Mouse (Mus musculus): ENCODE measurements around the gene Fam172a. TPM values are rescaled to one million over a fixed set of nuclear protein-coding genes. Genes with fewer than 3 reads are reported as not detected.
"Not testable (repeated sequence)": the region's sequence is repeated elsewhere in the genome, so short reads cannot be mapped to it uniquely, and the experiment has no call there.

Gene Fam172a
- polyA plus RNA-seq (2014; fragmentation: Nextera tagmentation; extraction: Ambion mirVana): 18.8 and 22.1 TPM in 2 replicates

DNA sequence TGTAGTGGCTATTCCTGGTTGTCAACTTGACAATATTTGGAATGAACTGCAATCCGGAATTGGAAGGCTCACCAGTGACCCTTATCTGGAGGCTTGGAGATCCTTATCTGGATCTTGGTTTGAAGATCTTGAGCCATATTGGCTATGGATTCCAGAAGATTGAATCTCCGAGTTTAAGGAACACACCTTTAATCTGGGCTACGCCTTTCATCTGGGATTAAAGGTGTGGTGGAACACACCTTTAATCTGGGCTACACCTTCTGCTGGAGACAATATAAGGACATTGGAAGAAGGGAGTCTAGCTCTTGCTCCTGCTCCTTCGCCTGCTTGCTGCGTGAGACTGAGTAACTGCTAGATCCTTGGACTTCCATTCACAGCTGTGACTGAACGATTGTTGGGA is at the start of gene Fam172a:
TSS of gene Fam172a (plus strand) at position 301 of the 400 bp plus-strand sequence.
- not testable (repeated sequence) for ATAC-seq (replicated peaks; ENCODE audit: insufficient number of reproducible peaks, low FRiP score, low TSS enrichment); H3K4me1 ChIP-seq (ENCODE audit: control insufficient read depth, insufficient read depth, low read length); H3K27me3 ChIP-seq (ENCODE audit: control insufficient read depth, insufficient read depth, low read length); H3K36me3 ChIP-seq (ENCODE audit: control insufficient read depth, insufficient read depth, low read length); H3K4me2 ChIP-seq; H3K9ac ChIP-seq (ENCODE audit: low read depth, low read length); H3K9me3 ChIP-seq (replicated peaks; ENCODE audit: control insufficient read depth, low read length); H3K4me3 ChIP-seq (ENCODE audit: low read depth, low read length); H3K27ac ChIP-seq (ENCODE audit: low read depth, low read length)
- no CpG with 5 or more reads among the region's 6 CpGs for WGBS (ENCODE audit: insufficient replicate concordance)

GRCm38 (mm10) chr13:77688651-77689050 is 13.2 kb upstream of the Fam172a start:
- Histone ChIP-seq H3K4me2 (no peak overlapping the region), H3K36me3 (ENCODE audit: control insufficient read depth, insufficient read depth, low read length) (no peaks in the 10 kb centered on the region), H3K4me3 (ENCODE audit: low read depth, low read length) (no peak overlapping the region), H3K27me3 (ENCODE audit: control insufficient read depth, insufficient read depth, low read length) (no peaks in the 10 kb centered on the region), H3K9ac (ENCODE audit: low read depth, low read length) (no peak overlapping the region), H3K27ac (ENCODE audit: low read depth, low read length) (no peak overlapping the region), H3K9me3 (replicated peaks; ENCODE audit: control insufficient read depth, low read length) (no peaks in the 10 kb centered on the region), H3K4me1 (ENCODE audit: control insufficient read depth, insufficient read depth, low read length) (no peaks in the 10 kb centered on the region)
- no peak for ATAC-seq (replicated peaks; ENCODE audit: insufficient number of reproducible peaks, low FRiP score, low TSS enrichment)
- 21% methylated on average over 2 of the region's 2 CpGs for WGBS (ENCODE audit: insufficient replicate concordance)

DNA sequence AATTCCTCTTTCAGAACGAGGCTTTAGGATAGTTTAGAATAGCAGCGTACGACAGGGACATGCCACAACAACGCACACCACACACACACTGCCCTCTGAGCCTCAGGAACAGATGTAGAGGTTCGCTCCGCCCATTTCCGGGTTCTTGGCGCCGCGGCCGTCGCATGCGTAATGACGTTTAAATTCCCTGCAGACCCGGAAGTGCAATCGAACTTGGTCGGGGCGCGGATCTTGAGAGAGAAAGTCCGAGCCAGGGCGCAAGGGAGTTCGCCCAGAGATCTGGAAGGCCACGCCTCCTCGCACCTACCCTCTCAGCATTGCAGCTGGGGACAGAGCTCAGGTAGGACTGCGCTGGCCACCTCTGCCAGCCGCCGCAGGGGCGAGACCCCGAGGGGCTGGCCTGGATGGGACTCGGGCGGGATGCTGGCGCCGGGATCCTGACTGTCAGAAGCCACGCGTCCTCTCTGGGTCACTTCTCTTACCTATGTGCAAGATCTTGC is 6.7 kb downstream of the Fam172a start:
- Histone ChIP-seq H3K27me3 (ENCODE audit: control insufficient read depth, insufficient read depth, low read length) (no peaks in the 10 kb centered on the region), H3K4me3 (ENCODE audit: low read depth, low read length) (peak overlapping the region; percentile 89), H3K27ac (ENCODE audit: low read depth, low read length) (no peak overlapping the region), H3K9me3 (replicated peaks; ENCODE audit: control insufficient read depth, low read length) (no peaks in the 10 kb centered on the region), H3K4me2 (peak overlapping the region; percentile 65), H3K9ac (ENCODE audit: low read depth, low read length) (peak overlapping the region; percentile 88), H3K36me3 (ENCODE audit: control insufficient read depth, insufficient read depth, low read length) (no peaks in the 10 kb centered on the region), H3K4me1 (ENCODE audit: control insufficient read depth, insufficient read depth, low read length) (peaks cover 9% of the 10 kb centered on the region)
- 0% methylated on average over 35 of the region's 35 CpGs for whole genome bisulfite sequencing (ENCODE audit: insufficient replicate concordance)
- ATAC-seq (replicated peaks; ENCODE audit: insufficient number of reproducible peaks, low FRiP score, low TSS enrichment): peak; percentile 95

- H3K9ac ChIP-seq (ENCODE audit: low read depth, low read length): no peak overlapping the region
- WGBS (ENCODE audit: insufficient replicate concordance): 90% methylated on average over 2 of the region's 2 CpGs
- H3K4me2 ChIP-seq: no peak overlapping the region
- no peak overlapping the region for H3K4me3 ChIP-seq (ENCODE audit: low read depth, low read length)
- no peak overlapping the region for H3K27ac ChIP-seq (ENCODE audit: low read depth, low read length)
- H3K27me3 ChIP-seq (ENCODE audit: control insufficient read depth, insufficient read depth, low read length): no peaks in the 10 kb centered on the region
- H3K4me1 ChIP-seq (ENCODE audit: control insufficient read depth, insufficient read depth, low read length): no peaks in the 10 kb centered on the region
- ATAC-seq (replicated peaks; ENCODE audit: insufficient number of reproducible peaks, low FRiP score, low TSS enrichment): no peak
- H3K9me3 ChIP-seq (replicated peaks; ENCODE audit: control insufficient read depth, low read length): no peaks in the 10 kb centered on the region
- no peaks in the 10 kb centered on the region for H3K36me3 ChIP-seq (ENCODE audit: control insufficient read depth, insufficient read depth, low read length)
Observed at GRCm38 (mm10) chr13:77717499-77717898, 15.7 kb downstream of the Fam172a start.

DNA sequence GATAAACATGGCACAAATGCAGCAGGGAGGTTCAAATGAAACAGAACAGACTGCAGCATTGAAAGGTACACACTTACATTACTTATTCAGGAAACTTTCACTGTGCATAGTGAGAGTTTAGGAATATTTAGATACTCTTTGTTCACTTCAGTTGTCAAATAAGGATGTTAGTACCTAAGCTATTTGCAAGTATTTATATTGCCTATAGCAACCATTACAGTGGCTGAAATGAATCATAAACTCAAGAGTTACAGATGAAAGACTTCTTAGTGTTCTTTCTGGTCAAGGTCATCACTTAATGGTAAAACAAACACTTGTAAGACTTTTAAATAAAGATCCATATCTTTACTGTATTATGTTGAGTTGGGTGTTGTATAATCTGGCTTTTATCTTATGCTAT is 41.0 kb downstream of the Fam172a start:
- no peaks in the 10 kb centered on the region for H3K9me3 ChIP-seq (replicated peaks; ENCODE audit: control insufficient read depth, low read length)
- H3K4me2 ChIP-seq: no peak overlapping the region
- no peaks in the 10 kb centered on the region for H3K27me3 ChIP-seq (ENCODE audit: control insufficient read depth, insufficient read depth, low read length)
- no peak overlapping the region for H3K9ac ChIP-seq (ENCODE audit: low read depth, low read length)
- no peaks in the 10 kb centered on the region for H3K4me1 ChIP-seq (ENCODE audit: control insufficient read depth, insufficient read depth, low read length)
- H3K4me3 ChIP-seq (ENCODE audit: low read depth, low read length): no peak overlapping the region
- no peaks in the 10 kb centered on the region for H3K36me3 ChIP-seq (ENCODE audit: control insufficient read depth, insufficient read depth, low read length)
- H3K27ac ChIP-seq (ENCODE audit: low read depth, low read length): no peak overlapping the region
- ATAC-seq (replicated peaks; ENCODE audit: insufficient number of reproducible peaks, low FRiP score, low TSS enrichment): no peak

- Histone ChIP-seq H3K4me2 (no peak overlapping the region), H3K27me3 (ENCODE audit: control insufficient read depth, insufficient read depth, low read length) (no peaks in the 10 kb centered on the region), H3K4me3 (ENCODE audit: low read depth, low read length) (no peak overlapping the region), H3K27ac (ENCODE audit: low read depth, low read length) (no peak overlapping the region), H3K36me3 (ENCODE audit: control insufficient read depth, insufficient read depth, low read length) (no peaks in the 10 kb centered on the region), H3K9me3 (replicated peaks; ENCODE audit: control insufficient read depth, low read length) (no peaks in the 10 kb centered on the region), H3K4me1 (ENCODE audit: control insufficient read depth, insufficient read depth, low read length) (no peaks in the 10 kb centered on the region), H3K9ac (ENCODE audit: low read depth, low read length) (no peak overlapping the region)
- ATAC-seq (replicated peaks; ENCODE audit: insufficient number of reproducible peaks, low FRiP score, low TSS enrichment): no peak
- WGBS (ENCODE audit: insufficient replicate concordance): 75% methylated on average over 2 of the region's 2 CpGs
Observed at GRCm38 (mm10) chr13:77777606-77778005, 75.8 kb downstream of the Fam172a start.

- not testable (repeated sequence) for ATAC-seq (replicated peaks; ENCODE audit: insufficient number of reproducible peaks, low FRiP score, low TSS enrichment); H3K9ac ChIP-seq (ENCODE audit: low read depth, low read length); H3K36me3 ChIP-seq (ENCODE audit: control insufficient read depth, insufficient read depth, low read length); H3K4me1 ChIP-seq (ENCODE audit: control insufficient read depth, insufficient read depth, low read length); H3K4me3 ChIP-seq (ENCODE audit: low read depth, low read length); H3K9me3 ChIP-seq (replicated peaks; ENCODE audit: control insufficient read depth, low read length); H3K27me3 ChIP-seq (ENCODE audit: control insufficient read depth, insufficient read depth, low read length); H3K27ac ChIP-seq (ENCODE audit: low read depth, low read length); H3K4me2 ChIP-seq
- WGBS (ENCODE audit: insufficient replicate concordance): 88% methylated on average over 2 of the region's 2 CpGs
Observed at GRCm38 (mm10) chr13:77807341-77807740, 105.5 kb downstream of the Fam172a start.

- ATAC-seq (replicated peaks; ENCODE audit: insufficient number of reproducible peaks, low FRiP score, low TSS enrichment): no peak
- Histone ChIP-seq H3K4me1 (ENCODE audit: control insufficient read depth, insufficient read depth, low read length) (no peaks in the 10 kb centered on the region), H3K27me3 (ENCODE audit: control insufficient read depth, insufficient read depth, low read length) (no peaks in the 10 kb centered on the region), H3K36me3 (ENCODE audit: control insufficient read depth, insufficient read depth, low read length) (no peaks in the 10 kb centered on the region), H3K4me3 (ENCODE audit: low read depth, low read length) (no peak overlapping the region), H3K9me3 (replicated peaks; ENCODE audit: control insufficient read depth, low read length) (no peaks in the 10 kb centered on the region), H3K27ac (ENCODE audit: low read depth, low read length) (no peak overlapping the region), H3K9ac (ENCODE audit: low read depth, low read length) (no peak overlapping the region), H3K4me2 (no peak overlapping the region)
- 88% methylated on average over 1 of the region's 1 CpGs for whole genome bisulfite sequencing (ENCODE audit: insufficient replicate concordance)
Observed at GRCm38 (mm10) chr13:77810449-77810848, 108.6 kb downstream of the Fam172a start.

DNA sequence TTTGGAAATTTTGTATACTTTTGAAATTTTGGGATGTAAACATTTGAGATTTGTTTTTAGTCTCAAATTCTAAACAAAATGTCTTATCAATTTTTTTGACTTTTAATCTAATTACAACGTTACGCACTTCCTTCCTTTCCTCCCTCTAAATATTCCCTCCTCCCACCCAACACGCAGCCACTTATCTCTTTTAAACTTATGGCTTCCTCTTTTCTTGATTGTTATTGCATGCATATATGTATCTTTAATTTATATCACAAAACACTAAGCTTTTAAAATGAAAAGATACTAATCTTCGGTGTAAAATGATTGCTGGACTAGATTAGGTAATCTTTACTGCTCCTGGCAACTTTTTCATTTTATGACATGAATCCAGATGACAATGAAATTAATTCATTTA is 124.3 kb downstream of the Fam172a start:
- no peak for ATAC-seq (replicated peaks; ENCODE audit: insufficient number of reproducible peaks, low FRiP score, low TSS enrichment)
- no peaks in the 10 kb centered on the region for H3K36me3 ChIP-seq (ENCODE audit: control insufficient read depth, insufficient read depth, low read length)
- WGBS (ENCODE audit: insufficient replicate concordance): 75% methylated on average over 4 of the region's 4 CpGs
- no peaks in the 10 kb centered on the region for H3K4me1 ChIP-seq (ENCODE audit: control insufficient read depth, insufficient read depth, low read length)
- H3K9ac ChIP-seq (ENCODE audit: low read depth, low read length): no peak overlapping the region
- H3K9me3 ChIP-seq (replicated peaks; ENCODE audit: control insufficient read depth, low read length): no peaks in the 10 kb centered on the region
- H3K27ac ChIP-seq (ENCODE audit: low read depth, low read length): no peak overlapping the region
- no peak overlapping the region for H3K4me2 ChIP-seq
- H3K4me3 ChIP-seq (ENCODE audit: low read depth, low read length): no peak overlapping the region
- H3K27me3 ChIP-seq (ENCODE audit: control insufficient read depth, insufficient read depth, low read length): no peaks in the 10 kb centered on the region

Measured in heart, embryonic 11.5 days (tissue).